Comparison of ENCODE assay signal across 11 mouse cellular contexts in genomic region chr13:54780592-54780991, GRCm38 (mm10). TPM values are rescaled to one million over a fixed set of nuclear protein-coding genes. Genes with fewer than 3 reads are reported as not detected.
DNase-seq lines count a peak whose midpoint lies in the region; ATAC-seq and TF ChIP-seq lines count a peak whose summit lies in the region.
"Had no signal": no experiment of that assay in that cellular context is flagged by ENCODE, and none has a peak within 500 bp of the region (broad histone marks: within the 10 kb centered on the region; RNA-seq: fewer than 3 reads in every experiment).

No protein-coding gene starts in this region.

- no peaks in the 10 kb centered on the region for H3K36me3 ChIP-seq in intestine, embryonic 15.5 days
- H3K36me3 ChIP-seq in intestine, postnatal 0 days (ENCODE audit: control insufficient read depth, insufficient read depth): no peaks in the 10 kb centered on the region
- no peaks in the 10 kb centered on the region for H3K36me3 ChIP-seq in liver, embryonic 11.5 days (ENCODE audit: control insufficient read depth, insufficient read depth, low read length)
- H3K36me3 ChIP-seq: embryonic facial prominence, embryonic 13.5 days had no signal

- peak; percentile 81 for DNase-seq in Muller cell, postnatal 12 days (ENCODE audit: inconsistent ontology term)
- DNase-seq in brain, adult 2 months (ENCODE audit: low read depth, low spot score): peak; percentile 93
- DNase-seq in layer of hippocampus, postnatal 10 days (ENCODE audit: low spot score in 2 of 2): peak; percentile 45 to 56
- no peak for DNase-seq in spleen, postnatal 10 days (ENCODE audit: low spot score in 2 of 2)
- DNase-seq in liver, embryonic 11.5 days (ENCODE audit: low spot score): no peak

- ATAC-seq in intestine, embryonic 15.5 days: no peak
- no peak for ATAC-seq in intestine, postnatal 0 days
- ATAC-seq in liver, embryonic 11.5 days (replicated peaks; ENCODE audit: low FRiP score): no peak

- 0 out of 2 replicates have a peak overlapping the region, but pooled peaks have one; percentile 8 for H3K9ac ChIP-seq in intestine, embryonic 15.5 days
- no peak overlapping the region for H3K9ac ChIP-seq in intestine, postnatal 0 days (ENCODE audit: low read depth, low read length)
- H3K9ac ChIP-seq in liver, embryonic 11.5 days (ENCODE audit: low read depth, low read length): no peak overlapping the region
- H3K9ac ChIP-seq: embryonic facial prominence, embryonic 13.5 days had no signal

- no peak overlapping the region for H3K4me3 ChIP-seq in intestine, embryonic 15.5 days (replicated peaks)
- no peak overlapping the region for H3K4me3 ChIP-seq in intestine, postnatal 0 days (ENCODE audit: low read depth, low read length)
- H3K4me3 ChIP-seq in liver, embryonic 11.5 days (ENCODE audit: low read depth, low read length): no peak overlapping the region
- H3K4me3 ChIP-seq: embryonic facial prominence, embryonic 13.5 days; megakaryocyte, embryonic 14.5 days had no signal

- no peaks in the 10 kb centered on the region for H3K9me3 ChIP-seq in intestine, embryonic 15.5 days
- H3K9me3 ChIP-seq in intestine, postnatal 0 days (ENCODE audit: control insufficient read depth): no peaks in the 10 kb centered on the region
- no peaks in the 10 kb centered on the region for H3K9me3 ChIP-seq in liver, embryonic 11.5 days (ENCODE audit: control insufficient read depth, low read length)
- H3K9me3 ChIP-seq: embryonic facial prominence, embryonic 13.5 days had no signal

- no peak overlapping the region for H3K4me2 ChIP-seq in intestine, embryonic 15.5 days (replicated peaks)
- H3K4me2 ChIP-seq in intestine, postnatal 0 days (replicated peaks; ENCODE audit: low read depth): no peak overlapping the region
- no peak overlapping the region for H3K4me2 ChIP-seq in liver, embryonic 11.5 days
- H3K4me2 ChIP-seq: embryonic facial prominence, embryonic 13.5 days had no signal

- WGBS in intestine, embryonic 15.5 days: 72% methylated on average over 3 of the region's 3 CpGs
- 67% methylated on average over 3 of the region's 3 CpGs for WGBS in intestine, postnatal 0 days
- WGBS in liver, embryonic 11.5 days: 73% methylated on average over 3 of the region's 3 CpGs

- H3K4me1 ChIP-seq in intestine, embryonic 15.5 days (replicated peaks): no peaks in the 10 kb centered on the region
- H3K4me1 ChIP-seq in intestine, postnatal 0 days (replicated peaks; ENCODE audit: control insufficient read depth, insufficient read depth, low read length): no peaks in the 10 kb centered on the region
- no peaks in the 10 kb centered on the region for H3K4me1 ChIP-seq in liver, embryonic 11.5 days (replicated peaks; ENCODE audit: control insufficient read depth, insufficient read depth, low read length)
- H3K4me1 ChIP-seq: embryonic facial prominence, embryonic 13.5 days; megakaryocyte, embryonic 14.5 days had no signal

- no peak overlapping the region for H3K27ac ChIP-seq in intestine, embryonic 15.5 days
- no peak overlapping the region for H3K27ac ChIP-seq in intestine, postnatal 0 days (ENCODE audit: low read depth, low read length)
- no peak overlapping the region for H3K27ac ChIP-seq in liver, embryonic 11.5 days (ENCODE audit: low read depth, low read length)
- H3K27ac ChIP-seq: embryonic facial prominence, embryonic 13.5 days had no signal

- no peaks in the 10 kb centered on the region for H3K27me3 ChIP-seq in intestine, embryonic 15.5 days (replicated peaks)
- H3K27me3 ChIP-seq in intestine, postnatal 0 days (replicated peaks; ENCODE audit: control insufficient read depth, insufficient read depth, low read length): no peaks in the 10 kb centered on the region
- no peaks in the 10 kb centered on the region for H3K27me3 ChIP-seq in liver, embryonic 11.5 days (replicated peaks; ENCODE audit: control insufficient read depth, insufficient read depth, low read length)
- H3K27me3 ChIP-seq: embryonic facial prominence, embryonic 13.5 days had no signal

- no peak for TF ChIP-seq CTCF in intestine, postnatal 0 days (IDR thresholded peaks at IDR 0.05; ENCODE audit: low read depth)

RNA-seq across cellular contexts. Expression of gene Eif4e1b, which starts 3.2 kb away (rescaled TPM):
- not detected in 2 replicates for polyA plus RNA-seq in intestine, embryonic 15.5 days (2015; fragmentation: Nextera tagmentation; extraction: Ambion mirVana)
- not detected in 2 replicates for polyA plus RNA-seq in intestine, postnatal 0 days (2015; fragmentation: Nextera tagmentation; extraction: Ambion mirVana)
- not detected for total RNA-seq in layer of hippocampus, postnatal 10 days (2021)
- polyA plus RNA-seq in liver, embryonic 11.5 days (2014; fragmentation: Nextera tagmentation; extraction: Ambion mirVana): not detected in 2 replicates
- polyA plus RNA-seq: embryonic facial prominence, embryonic 13.5 days; intestine, embryonic 14.5 days; spleen, adult 2 months had no signal

RNA-seq across cellular contexts. Expression of gene Tspan17, which starts 8.6 kb away (rescaled TPM):
- 13.9 TPM in 2 replicates for polyA plus RNA-seq in intestine, embryonic 15.5 days (2015; fragmentation: Nextera tagmentation; extraction: Ambion mirVana)
- polyA plus RNA-seq in intestine, postnatal 0 days (2015; fragmentation: Nextera tagmentation; extraction: Ambion mirVana): 14.8 and 15.2 TPM in 2 replicates
- total RNA-seq in layer of hippocampus, postnatal 10 days (2021): 10 to 100 TPM; 85.6 to 92.1 TPM
- polyA plus RNA-seq in liver, embryonic 11.5 days (2014; fragmentation: Nextera tagmentation; extraction: Ambion mirVana): 2.3 and 2.6 TPM in 2 replicates

RNA-seq across cellular contexts. Expression of gene Sncb, which starts 14.2 kb away (rescaled TPM):
- polyA plus RNA-seq in intestine, embryonic 15.5 days (2015; fragmentation: Nextera tagmentation; extraction: Ambion mirVana): 0.24 and 0.42 TPM in 2 replicates
- 0.22 and 0.37 TPM in 2 replicates for polyA plus RNA-seq in intestine, postnatal 0 days (2015; fragmentation: Nextera tagmentation; extraction: Ambion mirVana)
- total RNA-seq in layer of hippocampus, postnatal 10 days (2021): 100 to 1,000 TPM; 503 to 525 TPM
- polyA plus RNA-seq in liver, embryonic 11.5 days (2014; fragmentation: Nextera tagmentation; extraction: Ambion mirVana): not detected in 2 replicates

RNA-seq across cellular contexts. Expression of gene Gprin1, which starts 30.9 kb away (rescaled TPM):
- 0.53 and 0.82 TPM in 2 replicates for polyA plus RNA-seq in intestine, embryonic 15.5 days (2015; fragmentation: Nextera tagmentation; extraction: Ambion mirVana)
- polyA plus RNA-seq in intestine, postnatal 0 days (2015; fragmentation: Nextera tagmentation; extraction: Ambion mirVana): 0.50 and 0.59 TPM in 2 replicates
- 100 to 1,000 TPM; 204 TPM for total RNA-seq in layer of hippocampus, postnatal 10 days (2021)
- polyA plus RNA-seq in liver, embryonic 11.5 days (2014; fragmentation: Nextera tagmentation; extraction: Ambion mirVana): 0.29 and 0.30 TPM in 2 replicates

Comparison
In these comparisons a context has a peak if more than half of its experiments do, and no peak if none do; other contexts are left out.
1. DNase-seq: peak in Muller cell, postnatal 12 days (single experiment), brain, adult 2 months (single experiment) and layer of hippocampus, postnatal 10 days (2 of 2); none in spleen, postnatal 10 days (0 of 2) and liver, embryonic 11.5 days (single experiment).